Mouse (Mus musculus) granulocyte monocyte progenitor cell, adult 5-6 weeks (primary cell): ENCODE results near the gene Nes. TPM values are rescaled to one million over a fixed set of nuclear protein-coding genes. Genes with fewer than 3 reads are reported as not detected.

Experiments used
- ATAC-seq: replicated peaks from 2 replicates; pipeline ENCODE4 v1.8.0; 2016; ENCODE audit warnings: mild to moderate bottlenecking, moderate TSS enrichment, inconsistent platforms; ENCODE audit not compliant: poor library complexity, severe bottlenecking
- total RNA-seq, 2 experiments: library from RNA; stranded (forward) in 1 of 2; stranded (reverse) in 1 of 2; fragments of 200-712, 200-1000 nt in 1 of 2; fragments of >200 nt in 1 of 2; fragmentation: Nextera tagmentation in 1 of 2; gene quantifications; 2 replicates each; pipeline ENCODE4 v1.2.3; 2014 to 2017

The Nes gene
- total RNA-seq (2014; fragmentation: Nextera tagmentation) (not detected in 2 replicates), total RNA-seq (2017) (0.05 TPM in 1 of 2 replicates, not detected in the other)

GRCm38 (mm10) chr3:87970939-87971488 lies at the start of gene Nes:
Nes (plus strand) TSS chr3:87971078.
- peak; percentile 47 for ATAC-seq

- ATAC-seq, result no peak
Observed at GRCm38 (mm10) chr3:87924996-87925395, 45.9 kb upstream of the Nes start.

- no peak for ATAC-seq
Observed at GRCm38 (mm10) chr3:87927452-87927851, 43.4 kb upstream of the Nes start.

GRCm38 (mm10) chr3:87929341-87930077 lies 41.4 kb upstream of the Nes start:
- peak; percentile 42 for ATAC-seq

- peak; percentile 94 for ATAC-seq
Observed at GRCm38 (mm10) chr3:87930078-87930795, 40.6 kb upstream of the Nes start, which contains the start of the genes Isg20l2 and Rrnad1. Isg20l2 (plus strand) TSS chr3:87930314. Rrnad1 (minus strand) TSS chr3:87930717.

- no peak for ATAC-seq
Observed at GRCm38 (mm10) chr3:87934026-87934425, 36.9 kb upstream of the Nes start.

- no peak for ATAC-seq
Observed at GRCm38 (mm10) chr3:87934501-87934900, 36.4 kb upstream of the Nes start.

GRCm38 (mm10) chr3:87935201-87935600 lies 35.7 kb upstream of the Nes start:
- no peak for ATAC-seq

- peak; percentile 81 for ATAC-seq
Observed at GRCm38 (mm10) chr3:87935776-87936175, 35.1 kb upstream of the Nes start.

GRCm38 (mm10) chr3:87940611-87941010 lies 30.3 kb upstream of the Nes start:
- ATAC-seq, result no peak

- ATAC-seq, result no peak
Observed at GRCm38 (mm10) chr3:87942471-87942870, 28.4 kb upstream of the Nes start.

GRCm38 (mm10) chr3:87943586-87943985 lies 27.3 kb upstream of the Nes start:
- no peak for ATAC-seq

GRCm38 (mm10) chr3:87944838-87945600 lies 25.9 kb upstream of the Nes start:
- ATAC-seq, result no peak

- no peak for ATAC-seq
Observed at GRCm38 (mm10) chr3:87945781-87946540, 24.9 kb upstream of the Nes start.

- ATAC-seq, result no peak
Observed at GRCm38 (mm10) chr3:87946541-87946860, 24.4 kb upstream of the Nes start.

GRCm38 (mm10) chr3:87947056-87947810 lies 23.6 kb upstream of the Nes start:
- ATAC-seq, result 0 out of 2 replicates have a peak, but pooled peaks have one; percentile 30

GRCm38 (mm10) chr3:87947811-87948199 lies 23.1 kb upstream of the Nes start:
- no peak for ATAC-seq

- ATAC-seq, result peak; percentile 20; the same call in 1 of the 2 replicates
Observed at GRCm38 (mm10) chr3:87948378-87949265, 22.3 kb upstream of the Nes start, which contains the start of gene Crabp2. Crabp2 (plus strand) TSS chr3:87948666.
